Mouse (Mus musculus): ENCODE measurements around the gene Slc25a34. TPM values are rescaled to one million over a fixed set of nuclear protein-coding genes. Genes with fewer than 3 reads are reported as not detected.

The Slc25a34 gene
- total RNA-seq (2022) = 1 to 10 TPM; 3.7 to 4.8 (median 4.2) TPM

DNA sequence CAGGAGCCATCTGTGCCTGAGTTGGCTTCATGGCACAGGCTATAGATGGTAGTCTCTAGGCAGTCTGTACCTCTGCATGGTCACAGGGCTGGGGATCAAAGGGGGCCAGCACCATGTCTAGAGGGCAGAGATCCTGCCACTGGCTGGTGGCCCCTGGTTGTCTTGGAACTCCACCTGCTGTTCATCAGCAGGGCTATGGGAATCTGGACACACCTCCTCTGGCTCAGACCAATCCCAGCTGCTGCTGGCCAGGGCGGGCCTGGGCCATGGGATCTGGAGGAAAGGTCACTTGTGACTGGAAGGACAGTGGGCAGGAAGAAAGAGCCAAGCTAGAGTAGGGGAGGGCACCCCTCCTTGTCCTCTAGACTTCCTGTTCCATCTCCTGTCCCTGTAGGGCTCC, at the start of gene Slc25a34:
TSS of gene Slc25a34 (minus strand) at position 156 of the 400 bp plus-strand sequence.
- no peak for DNase-seq (ENCODE audit: low spot score in 2 of 2)

DNA sequence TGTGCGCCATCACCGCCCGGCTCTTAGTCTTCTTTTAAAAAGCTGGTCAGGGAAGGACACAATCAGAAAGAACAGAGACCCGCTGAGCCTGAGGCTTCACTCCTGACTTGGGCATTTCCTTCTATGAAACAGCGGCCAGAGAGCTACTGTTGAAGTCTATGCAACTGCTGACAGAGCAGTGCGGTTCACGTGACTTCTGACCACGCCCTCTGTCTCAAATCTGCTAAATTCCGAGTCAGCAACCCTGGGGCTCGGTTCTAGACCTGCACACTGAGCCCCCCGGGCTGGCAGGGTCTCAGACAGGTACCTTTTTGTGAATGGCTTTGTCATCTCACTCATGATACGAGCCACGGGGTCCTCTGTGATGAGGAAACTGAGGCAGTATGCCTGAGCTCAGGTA, 48.7 kb upstream of the Slc25a34 start:
- no peak for DNase-seq (ENCODE audit: low spot score in 2 of 2)

DNA sequence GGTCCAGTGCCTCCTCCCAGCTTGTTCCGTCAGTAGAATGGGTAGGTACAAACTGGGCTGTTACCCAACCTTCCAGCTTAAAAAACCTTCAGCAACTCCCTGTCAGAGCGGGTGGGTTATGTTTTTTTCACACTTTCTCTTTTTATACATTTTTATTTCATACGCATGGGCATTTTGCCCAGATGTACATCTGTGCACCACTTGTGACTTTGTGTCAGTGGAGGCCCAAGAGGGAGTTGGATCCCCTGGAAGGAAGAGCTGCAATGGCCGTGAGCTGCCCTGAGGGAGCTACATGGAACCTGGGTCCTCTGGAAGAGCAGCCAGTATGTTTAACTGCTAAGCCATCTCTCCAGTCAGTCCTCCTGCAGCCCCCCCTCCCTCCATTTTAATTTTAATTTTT, 47.8 kb upstream of the Slc25a34 start:
- no peak for DNase-seq (ENCODE audit: low spot score in 2 of 2)

DNA sequence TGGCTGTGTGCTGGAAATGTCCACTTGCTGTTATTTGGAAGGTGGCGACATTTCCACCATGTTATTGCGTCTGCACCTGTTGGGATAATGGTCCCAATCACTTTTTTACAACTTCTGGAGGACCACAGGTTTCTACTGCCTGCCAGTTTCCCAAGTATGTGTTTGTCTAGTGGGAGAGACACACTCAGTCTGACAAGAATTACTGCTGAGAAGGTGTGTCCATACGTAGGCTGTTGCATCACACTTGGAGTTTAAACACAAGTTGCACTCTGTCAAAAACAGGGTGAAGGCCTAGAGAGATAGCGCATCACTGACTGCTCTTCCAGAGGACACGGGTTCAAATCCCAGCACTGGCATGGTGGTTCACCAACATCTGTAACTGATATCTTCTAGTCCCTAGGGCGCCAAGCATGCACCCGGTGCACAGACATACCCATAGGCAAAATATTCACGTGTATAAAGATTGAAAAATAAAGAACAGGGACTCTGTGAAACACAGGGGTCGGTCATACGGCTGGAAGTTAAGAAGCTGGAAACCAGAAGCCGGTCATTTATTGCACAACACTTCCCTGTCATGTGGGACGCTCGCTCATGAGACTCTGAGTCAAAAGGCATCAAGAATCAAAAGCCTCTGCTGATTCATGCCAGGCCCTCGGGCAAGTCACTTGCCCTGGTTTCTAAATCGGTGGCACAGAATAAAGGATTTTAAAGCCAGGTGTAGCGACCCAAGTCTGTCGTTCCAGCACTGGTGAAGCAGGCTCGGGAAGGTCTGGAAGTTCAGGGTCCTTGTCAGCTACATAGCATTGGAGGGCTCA, 46.5 kb upstream of the Slc25a34 start:
- DNase-seq (ENCODE audit: low spot score in 2 of 2) = no peak

DNA sequence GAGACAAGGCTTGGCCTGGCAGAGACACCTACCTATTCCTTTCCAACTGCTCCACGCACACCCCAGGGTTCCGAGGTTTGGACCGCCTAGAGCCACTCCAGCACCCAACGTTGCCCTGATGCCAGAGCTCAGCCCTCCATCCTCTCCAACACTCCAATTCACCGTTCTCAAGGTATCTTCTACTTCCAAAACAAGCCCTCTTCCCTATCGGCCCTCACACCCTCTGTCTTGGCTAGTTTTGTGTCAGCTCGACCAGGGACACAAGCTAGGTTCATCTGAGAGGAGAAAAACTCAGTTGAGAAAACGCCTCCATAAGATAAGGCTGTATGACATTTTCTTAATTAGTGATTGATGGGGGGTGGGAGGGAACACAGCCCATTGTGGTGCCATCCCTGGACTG, 41.2 kb upstream of the Slc25a34 start, which contains the start of gene Plekhm2:
TSS of gene Plekhm2 (minus strand) at position 101 of the 400 bp plus-strand sequence.
- DNase-seq (ENCODE audit: low spot score in 2 of 2) = no peak

DNA sequence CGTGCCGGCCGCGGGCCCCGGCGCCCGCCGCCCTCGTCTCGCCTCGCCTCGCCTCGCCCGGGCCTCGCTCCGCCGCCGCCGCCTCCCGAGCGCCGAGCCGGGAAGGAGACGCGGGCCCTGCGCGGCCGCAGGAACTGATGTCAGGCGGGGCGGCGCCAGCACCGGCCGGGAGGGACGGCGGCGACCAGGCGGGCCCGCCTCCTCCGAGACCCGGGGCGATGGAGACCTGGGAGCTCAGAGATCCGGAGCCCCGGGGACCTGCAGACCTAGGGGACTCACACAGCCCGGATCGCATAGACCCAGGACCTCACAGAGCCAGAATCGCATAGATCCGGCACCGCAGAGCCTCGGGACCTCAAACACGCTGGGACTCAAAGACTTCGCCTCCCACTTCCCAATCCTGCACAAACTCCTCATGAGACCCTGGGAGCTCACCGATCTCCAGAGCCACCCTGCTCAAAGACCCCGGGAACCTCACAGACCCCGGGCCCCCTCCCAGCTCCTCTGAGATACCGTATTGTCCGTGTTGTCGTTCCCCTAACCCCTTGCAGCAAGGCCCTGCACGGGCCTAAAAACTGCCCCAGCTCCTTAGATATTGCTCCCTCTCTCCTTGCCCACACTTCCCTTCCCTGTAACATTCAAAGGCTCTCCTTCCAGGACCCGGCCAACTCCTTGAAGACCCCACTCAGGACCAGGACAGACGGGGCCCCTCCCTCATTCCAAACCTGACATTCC, 40.6 kb upstream of the Slc25a34 start:
- peak; percentile 51 to 58 for DNase-seq (ENCODE audit: low spot score in 2 of 2)

DNA sequence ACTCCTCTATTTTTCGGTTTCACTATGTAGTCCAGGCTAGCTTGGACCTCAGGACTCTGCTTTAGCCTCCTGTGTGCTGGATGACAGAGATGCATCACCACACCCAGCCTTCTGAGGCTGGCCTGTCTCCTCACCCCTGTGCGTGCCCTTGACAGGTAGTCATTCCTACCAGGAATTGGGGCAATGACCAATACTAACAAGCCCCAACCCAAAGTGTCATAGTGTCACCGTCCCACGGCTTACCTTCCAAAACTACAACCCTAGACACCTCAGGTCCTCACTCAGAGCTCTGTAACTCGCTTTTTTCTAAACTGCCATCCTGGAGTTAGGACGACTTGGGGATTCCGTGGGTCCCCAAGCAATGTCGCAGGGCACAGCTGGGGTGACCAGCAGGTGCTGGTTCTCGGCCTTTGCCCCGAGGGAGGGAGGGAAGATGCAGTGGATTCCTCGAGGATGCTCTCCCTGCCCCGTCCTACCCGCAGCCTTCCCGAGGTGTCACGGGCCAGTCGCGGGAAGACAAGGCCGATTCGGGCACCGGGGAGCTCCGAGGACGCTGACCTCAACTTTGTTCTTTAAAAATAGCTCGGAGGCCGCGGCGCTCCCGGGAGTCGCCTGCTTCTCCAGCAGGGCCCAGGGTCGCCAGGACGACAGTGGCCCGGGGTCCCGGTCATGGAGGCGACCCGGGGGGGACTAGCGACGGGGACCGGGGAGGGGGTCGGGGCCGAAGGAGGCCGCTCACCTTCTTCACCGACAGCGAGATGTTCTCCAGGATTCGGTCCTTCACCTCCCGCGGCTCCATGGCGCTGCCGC, 39.7 kb upstream of the Slc25a34 start:
- DNase-seq (ENCODE audit: low spot score in 2 of 2) = no peak

DNA sequence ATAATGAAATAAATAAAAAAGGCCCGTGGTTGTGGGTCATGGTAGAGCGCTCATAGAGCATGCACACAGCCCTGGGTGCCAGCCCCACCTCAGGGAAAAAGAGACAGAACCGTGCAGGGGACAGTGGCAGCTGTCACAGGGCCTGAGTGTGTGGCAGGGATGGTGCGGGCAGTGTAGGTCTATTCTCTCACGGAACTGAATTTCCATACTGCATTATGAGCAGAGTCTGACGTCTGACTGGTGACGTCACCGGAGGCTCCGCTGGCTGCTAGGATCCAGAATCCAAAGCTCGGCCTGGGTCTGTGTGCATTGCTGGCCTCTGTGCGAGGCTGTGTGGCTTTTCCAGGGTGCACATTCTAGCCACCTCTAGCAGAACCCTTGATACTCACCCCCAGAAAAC, 37.3 kb upstream of the Slc25a34 start:
- DNase-seq (ENCODE audit: low spot score in 2 of 2) = no peak

DNA sequence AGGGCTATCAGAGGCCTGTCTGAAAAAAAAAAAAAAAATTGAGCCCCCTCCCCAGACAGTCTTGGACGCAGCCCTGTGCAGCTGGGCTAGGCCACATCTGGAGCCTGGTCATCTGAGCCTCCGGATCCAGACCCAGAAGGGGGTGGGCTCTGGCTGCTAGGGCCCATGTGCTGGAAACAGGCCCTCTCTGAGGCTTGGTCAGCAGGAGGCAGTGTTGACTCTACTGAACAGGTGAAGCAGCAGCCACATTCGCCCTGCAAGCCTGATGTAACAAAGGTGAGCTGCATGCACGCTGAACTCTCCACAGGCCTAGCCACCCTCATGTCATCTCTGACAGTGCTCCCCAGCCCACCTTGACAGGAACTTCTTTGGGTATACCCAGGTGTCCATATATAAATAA, 36.1 kb upstream of the Slc25a34 start:
- DNase-seq (ENCODE audit: low spot score in 2 of 2) = no peak

DNA sequence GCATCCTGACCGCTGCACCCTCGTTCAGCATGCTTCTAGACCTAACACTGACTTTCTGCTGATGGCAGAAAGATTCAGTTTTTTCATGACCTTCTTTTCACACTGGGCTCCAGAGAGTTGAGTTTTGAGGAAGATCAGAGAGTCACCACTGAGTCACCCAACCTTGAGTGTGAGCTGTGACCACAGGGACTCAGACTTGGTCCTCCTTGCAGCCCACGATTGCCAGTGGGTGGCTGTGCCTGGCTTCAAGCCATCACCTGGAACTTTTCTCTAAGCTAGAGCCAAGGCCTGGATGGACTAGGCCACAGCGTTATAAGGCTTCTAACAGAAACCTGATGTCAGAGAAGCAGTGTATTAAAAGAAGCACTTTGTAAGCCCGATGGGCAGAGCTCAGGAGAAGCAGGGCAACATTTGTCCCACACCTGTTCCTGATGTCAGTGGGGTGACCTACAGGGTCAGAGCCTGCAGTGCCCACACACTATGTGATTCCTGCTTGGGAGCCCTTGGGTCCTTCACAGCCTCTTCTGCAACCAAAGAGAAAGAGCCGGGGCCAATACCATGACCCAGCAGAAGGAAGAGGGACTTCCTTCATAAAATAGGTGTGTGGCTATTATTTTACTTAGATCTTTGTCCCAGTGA, 35.3 kb upstream of the Slc25a34 start:
- no peak for DNase-seq (ENCODE audit: low spot score in 2 of 2)

DNA sequence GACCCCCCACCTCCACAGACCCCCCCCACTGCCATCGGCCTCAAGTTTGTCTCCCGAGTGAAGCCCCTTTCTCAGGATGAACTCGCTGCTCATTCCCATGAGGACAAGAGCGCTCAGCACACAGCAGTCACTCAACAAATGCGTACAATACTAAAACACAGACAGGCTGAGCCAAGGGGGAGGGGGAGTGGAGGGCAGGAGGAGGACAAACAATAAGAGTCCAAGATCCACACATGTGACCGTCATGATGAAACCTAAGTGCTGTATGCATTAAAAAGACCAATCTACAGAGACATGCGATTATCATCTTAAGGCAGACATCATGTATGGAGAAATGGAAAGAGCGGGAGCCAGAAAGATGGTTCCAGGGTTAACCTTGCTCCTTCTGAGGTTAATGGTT, 33.3 kb upstream of the Slc25a34 start:
- DNase-seq (ENCODE audit: low spot score in 2 of 2) = no peak

DNA sequence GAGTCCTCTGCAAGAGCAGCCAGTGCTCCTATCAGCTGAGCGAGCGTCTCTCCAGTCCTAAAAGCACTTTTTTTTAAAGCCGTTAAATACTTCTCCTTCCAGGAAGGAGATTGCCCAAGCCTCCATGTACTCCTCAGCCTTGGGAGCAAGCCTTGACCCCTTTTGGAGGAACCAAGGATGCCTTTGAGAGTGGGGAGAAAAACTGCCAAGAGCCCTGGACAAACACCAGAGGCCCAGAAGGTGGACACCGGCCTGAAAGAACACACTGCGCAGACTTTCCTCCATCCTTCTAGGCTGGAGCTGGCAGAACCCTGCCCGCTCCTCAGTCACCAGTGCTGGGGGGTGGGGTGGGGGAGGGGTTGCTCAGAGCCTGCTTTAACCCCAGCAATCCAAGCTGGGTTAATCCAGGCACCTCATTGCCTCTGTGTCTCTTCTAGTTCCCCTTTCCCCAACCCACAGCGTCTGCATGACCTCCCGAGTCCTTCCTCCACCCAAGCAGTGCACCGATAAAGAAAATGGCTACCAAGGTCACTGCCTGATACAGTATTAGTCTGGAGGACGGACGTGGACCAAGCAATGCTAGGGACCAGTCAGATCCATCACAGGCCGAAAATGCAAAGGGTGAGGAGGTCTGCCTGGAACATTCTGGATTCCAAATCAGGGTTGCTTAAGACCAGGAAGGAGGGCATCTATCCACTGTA, 32.4 kb upstream of the Slc25a34 start:
- DNase-seq (ENCODE audit: low spot score in 2 of 2) = no peak

DNA sequence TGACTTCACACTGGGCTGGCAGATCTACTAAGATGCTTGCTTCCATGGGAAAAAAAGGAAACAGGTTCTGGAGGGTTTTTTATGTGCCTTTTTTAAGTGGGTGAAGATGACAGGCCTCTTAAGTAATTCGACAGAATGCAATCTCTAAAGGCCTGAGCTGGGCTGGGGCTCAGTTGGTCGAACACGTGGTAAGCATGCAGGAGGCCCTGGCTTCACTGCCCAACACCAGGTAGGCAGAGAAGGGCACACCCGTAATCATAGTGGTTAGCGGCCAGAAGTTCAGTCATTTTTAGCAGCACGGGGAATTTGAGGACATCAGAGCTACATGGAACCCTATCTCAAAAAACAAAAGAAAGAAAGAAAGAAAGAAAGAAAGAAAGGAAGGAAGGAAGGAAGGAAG, 30.9 kb upstream of the Slc25a34 start:
- no peak for DNase-seq (ENCODE audit: low spot score in 2 of 2)

DNA sequence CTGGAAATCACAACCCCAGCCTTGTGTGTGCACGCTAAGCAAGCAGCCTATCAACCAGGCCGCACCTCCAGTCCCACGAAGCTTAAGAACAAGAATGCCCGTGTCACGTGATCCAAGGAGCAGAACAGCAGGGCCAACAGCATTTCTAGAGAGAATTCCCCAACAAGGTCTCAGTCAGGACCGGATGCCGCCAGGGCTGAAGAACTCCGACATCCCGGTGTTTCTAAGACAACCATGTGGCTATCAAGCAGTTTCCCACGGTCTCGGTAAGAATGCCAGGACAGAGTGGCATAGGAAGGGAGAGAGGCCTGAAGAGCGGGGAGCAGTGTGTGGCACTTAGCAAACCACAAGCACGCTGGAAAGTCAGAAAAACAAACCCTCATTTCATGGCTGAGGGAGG, 30.2 kb upstream of the Slc25a34 start:
- DNase-seq (ENCODE audit: low spot score in 2 of 2) = no peak

DNA sequence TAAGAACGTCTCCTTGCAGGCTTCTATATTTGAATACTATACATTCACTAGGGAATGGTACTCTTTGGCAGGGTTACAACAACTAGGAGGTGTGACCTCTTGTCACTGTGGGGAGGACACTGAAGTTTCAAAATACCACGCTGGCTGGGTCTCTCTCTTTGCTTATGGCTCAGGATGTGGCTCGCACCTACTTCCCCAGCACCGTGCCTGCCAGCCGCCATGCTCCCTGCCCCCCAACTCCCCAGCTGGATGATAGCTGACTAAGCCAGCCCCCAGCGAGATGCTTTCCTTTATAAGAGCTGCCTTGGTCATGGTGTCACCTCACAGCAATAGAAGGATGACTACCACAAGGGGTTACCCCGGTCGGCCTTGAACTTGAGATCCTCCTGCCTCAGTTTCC, 29.4 kb upstream of the Slc25a34 start:
- no peak for DNase-seq (ENCODE audit: low spot score in 2 of 2)

DNA sequence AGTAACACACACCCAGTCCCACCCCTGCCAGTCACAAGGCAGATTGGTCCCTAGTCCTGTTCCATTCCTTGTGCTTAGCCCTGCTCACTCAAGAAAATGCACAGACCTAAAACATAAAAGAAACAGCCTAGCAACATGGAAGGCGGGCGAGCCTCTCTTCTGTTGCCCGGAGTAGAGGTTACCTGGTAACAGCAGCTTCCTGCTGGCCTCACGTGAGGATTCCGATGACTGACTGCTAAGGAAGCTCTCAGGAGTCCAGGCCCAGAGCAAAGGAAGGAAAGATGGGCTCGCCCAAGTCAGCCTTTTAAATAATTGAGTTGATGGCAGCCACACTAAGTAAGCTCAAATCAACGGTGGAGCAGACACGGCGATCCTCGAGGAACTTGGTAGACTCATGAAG, 28.3 kb upstream of the Slc25a34 start:
- DNase-seq (ENCODE audit: low spot score in 2 of 2) = no peak

DNA sequence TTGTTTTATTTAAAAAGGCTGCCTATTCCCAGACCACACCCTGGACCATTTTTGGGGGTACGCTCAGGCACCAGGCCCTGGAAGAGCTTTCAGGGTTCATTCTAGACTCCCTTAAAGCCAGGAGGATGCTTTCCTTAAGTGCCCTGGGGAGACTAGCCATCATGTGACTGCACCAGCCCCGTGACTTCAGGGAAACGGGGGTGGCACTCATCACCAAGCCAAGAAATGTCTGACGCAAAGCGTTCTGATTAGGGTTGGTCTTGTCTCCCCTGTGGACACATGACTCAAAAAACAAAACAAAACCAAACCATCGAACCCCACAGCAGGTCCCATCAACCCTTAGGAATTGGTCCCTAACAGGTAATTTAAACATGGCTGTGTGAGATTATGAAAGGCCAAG, 27.7 kb upstream of the Slc25a34 start:
- DNase-seq (ENCODE audit: low spot score in 2 of 2) = no peak

DNA sequence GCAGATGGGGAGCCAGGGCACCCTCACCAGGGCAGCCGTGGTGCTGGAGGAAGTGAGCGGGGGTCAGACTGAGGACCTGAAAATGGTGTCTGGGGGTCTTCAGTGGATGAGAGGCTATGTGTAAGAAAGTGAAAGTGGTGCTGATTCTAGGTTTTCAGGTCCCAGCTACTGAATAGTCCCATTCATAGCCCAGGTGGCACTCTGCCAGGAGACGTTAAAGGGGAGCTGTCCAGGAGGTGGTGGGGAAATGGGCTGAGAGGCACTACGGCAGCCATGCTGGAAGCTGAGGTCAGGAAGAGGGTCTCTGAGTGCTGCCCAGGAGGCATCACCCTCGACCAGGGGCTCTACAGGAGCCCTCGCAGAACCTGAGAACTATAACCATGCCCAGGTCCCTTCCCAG, 25.6 kb upstream of the Slc25a34 start:
- DNase-seq (ENCODE audit: low spot score in 2 of 2) = no peak

DNA sequence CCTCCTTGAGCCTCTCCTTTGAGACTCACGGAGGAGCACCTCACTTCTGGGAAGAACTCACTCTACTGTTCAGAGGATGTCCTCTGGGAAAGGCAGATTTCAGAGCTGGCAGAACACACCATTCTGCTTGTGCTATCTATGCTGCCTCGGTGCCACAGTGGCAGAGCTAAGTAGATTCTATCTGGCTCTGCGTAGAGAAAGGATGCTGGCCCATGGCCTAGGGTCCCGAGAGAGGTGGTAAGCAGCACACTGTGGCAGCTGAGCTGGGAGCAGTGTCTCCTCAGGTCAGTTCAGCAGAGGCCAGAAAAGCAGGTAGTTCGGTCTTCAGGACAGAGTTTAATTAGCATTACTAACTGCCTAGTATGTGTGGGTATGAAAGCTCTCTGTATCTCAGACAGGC, 24.6 kb upstream of the Slc25a34 start:
- no peak for DNase-seq (ENCODE audit: low spot score in 2 of 2)

DNA sequence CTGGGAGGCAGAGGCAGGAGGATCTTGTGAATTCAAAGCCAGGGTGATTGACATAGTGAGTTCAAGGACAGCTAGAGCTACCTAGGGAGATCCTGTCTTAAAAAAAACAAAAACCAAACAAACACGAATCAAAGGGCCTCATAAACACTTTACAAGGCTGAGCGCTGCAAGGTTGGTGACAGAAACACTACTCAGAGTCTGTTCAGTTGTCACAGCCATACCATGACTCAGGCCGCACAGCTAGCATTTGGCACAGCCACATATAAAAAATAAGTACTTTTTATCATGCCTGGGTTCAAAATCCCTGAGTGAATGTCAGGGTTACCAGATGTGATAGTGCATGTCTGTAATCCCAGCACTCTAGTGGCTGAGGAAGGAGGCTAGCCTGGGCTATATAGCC, 23.6 kb upstream of the Slc25a34 start:
- no peak for DNase-seq (ENCODE audit: low spot score in 2 of 2)

DNA sequence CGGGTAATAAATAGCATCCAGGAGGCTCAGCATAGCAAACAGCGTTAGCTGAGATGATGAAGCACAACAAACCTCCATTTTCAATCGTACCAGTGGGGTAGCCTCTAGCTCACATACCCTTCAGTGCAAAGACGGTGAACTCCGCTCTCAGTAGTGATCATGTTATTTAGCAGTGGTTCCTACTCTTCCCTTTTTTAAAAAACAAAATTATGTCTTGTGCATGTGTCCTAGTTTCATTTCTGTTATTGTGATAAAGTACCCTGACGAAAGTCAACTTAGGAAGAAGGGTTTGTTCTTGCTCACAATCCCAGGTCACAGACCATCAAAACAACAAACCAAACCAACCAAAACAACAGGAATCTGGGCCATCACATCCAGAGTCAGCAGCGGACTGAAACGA, 22.4 kb upstream of the Slc25a34 start:
- no peak for DNase-seq (ENCODE audit: low spot score in 2 of 2)
